Mouse (Mus musculus): ENCODE data around the gene Supt5. TPM values are rescaled to one million over a fixed set of nuclear protein-coding genes. Genes with fewer than 3 reads are reported as not detected.

Gene Supt5
- polyA plus RNA-seq, 1 experiment from 2014 or later, result 62.6 TPM

Other genes starting within 250 kb of the Supt5 start
- 0.03 and 0.09 TPM in 2 replicates for gene 9530053A07Rik, start 209.3 kb downstream of the Supt5 start, polyA plus RNA-seq (2014; fragmentation: Nextera tagmentation; extraction: Ambion mirVana)
- gene Fbl, start 169.0 kb downstream of the Supt5 start, polyA plus RNA-seq (2014; fragmentation: Nextera tagmentation; extraction: Ambion mirVana), result 36.0 and 38.3 TPM in 2 replicates
- 9.9 and 13.7 TPM in 2 replicates for gene Dyrk1b, start 159.3 kb downstream of the Supt5 start, polyA plus RNA-seq (2014; fragmentation: Nextera tagmentation; extraction: Ambion mirVana)
- gene Eid2, start 70.9 kb downstream of the Supt5 start, polyA plus RNA-seq (2014; fragmentation: Nextera tagmentation; extraction: Ambion mirVana), result 6.0 and 8.6 TPM in 2 replicates
- 33.3 and 35.1 TPM in 2 replicates for gene Eid2b, start 61.0 kb downstream of the Supt5 start, polyA plus RNA-seq (2014; fragmentation: Nextera tagmentation; extraction: Ambion mirVana)
- 0.22 and 0.23 TPM in 2 replicates for gene Selenov, start 47.6 kb downstream of the Supt5 start, polyA plus RNA-seq (2014; fragmentation: Nextera tagmentation; extraction: Ambion mirVana)
- gene Dll3, start 36.5 kb downstream of the Supt5 start, polyA plus RNA-seq (2014; fragmentation: Nextera tagmentation; extraction: Ambion mirVana), result 14.2 and 16.3 TPM in 2 replicates
- gene Timm50, start 26.7 kb downstream of the Supt5 start, polyA plus RNA-seq (2014; fragmentation: Nextera tagmentation; extraction: Ambion mirVana), result 163 and 171 TPM in 2 replicates
- 539 and 750 TPM in 2 replicates for gene Rps16, start 11.9 kb upstream of the Supt5 start, polyA plus RNA-seq (2014; fragmentation: Nextera tagmentation; extraction: Ambion mirVana)
- gene Plekhg2, start 33.9 kb upstream of the Supt5 start, polyA plus RNA-seq (2014; fragmentation: Nextera tagmentation; extraction: Ambion mirVana), result 17.7 and 27.5 TPM in 2 replicates
- 3.3 and 5.6 TPM in 2 replicates for gene Zfp36, start 41.5 kb upstream of the Supt5 start, polyA plus RNA-seq (2014; fragmentation: Nextera tagmentation; extraction: Ambion mirVana)
- 42.3 and 52.9 TPM in 2 replicates for gene Med29, start 54.0 kb upstream of the Supt5 start, polyA plus RNA-seq (2014; fragmentation: Nextera tagmentation; extraction: Ambion mirVana)
- gene Paf1, start 54.2 kb upstream of the Supt5 start, polyA plus RNA-seq (2014; fragmentation: Nextera tagmentation; extraction: Ambion mirVana), result 59.3 and 73.1 TPM in 2 replicates
- 3.3 and 4.9 TPM in 2 replicates for gene Gmfg, start 98.7 kb upstream of the Supt5 start, polyA plus RNA-seq (2014; fragmentation: Nextera tagmentation; extraction: Ambion mirVana)
- gene Lrfn1, start 113.2 kb upstream of the Supt5 start, polyA plus RNA-seq (2014; fragmentation: Nextera tagmentation; extraction: Ambion mirVana), result 8.7 and 9.8 TPM in 2 replicates
- gene Ifnl2, start 171.7 kb upstream of the Supt5 start, polyA plus RNA-seq (2014; fragmentation: Nextera tagmentation; extraction: Ambion mirVana), result not detected in 2 replicates
- gene Ifnl3, start 184.1 kb upstream of the Supt5 start, polyA plus RNA-seq (2014; fragmentation: Nextera tagmentation; extraction: Ambion mirVana), result not detected in 2 replicates
- not detected in 2 replicates for gene Sycn, start 202.1 kb upstream of the Supt5 start, polyA plus RNA-seq (2014; fragmentation: Nextera tagmentation; extraction: Ambion mirVana)
- gene Nccrp1, start 208.5 kb upstream of the Supt5 start, polyA plus RNA-seq (2014; fragmentation: Nextera tagmentation; extraction: Ambion mirVana), result not detected in 2 replicates

Measured in forebrain, embryonic 14.5 days (tissue).